Mouse (Mus musculus) embryonic stem cell, embryonic (primary cell): ENCODE data around the gene Dedd.

ENCODE experiments used
- CTCF ChIA-PET, 4 experiments: fragments of 300-600 bp in 2 of 4; fragments of 350-600 bp in 2 of 4; sonication (Branson Sonifier 250); formaldehyde crosslinking; loops; one replicate each; lab custom pipeline; 2022; ENCODE audit warnings: inconsistent platforms in 2 of 4; lab: Charles Lee
- POLR2A ChIA-PET, 4 experiments: fragments of 300-600 bp in 2 of 4; fragments of 350-600 bp in 2 of 4; sonication (Branson Sonifier 250); formaldehyde crosslinking; loops; one replicate each; lab custom pipeline; 2022; ENCODE audit warnings: antibody characterized with exemption in 4 of 4, inconsistent platforms in 1 of 4; lab: Charles Lee

The Dedd gene

GRCm38 (mm10) chr1:171361106-171362103, 32.5 kb downstream of the Dedd start:
- ChIA-PET CTCF (interaction anchor here (0.5 to 6.6 kb wide), 41 partner anchors 8 to 466 kb away, joined by 3 to 67 read pairs (median 4); partner anchors contain the start of genes Nectin4 (in 2 of the 4), Nit1 (in 2 of the 4), Pfdn2 (in 2 of the 4) and Arhgap30 (in 1 of the 4)), POLR2A (interaction anchor here in 3 of 4 experiments (0.6 to 9.2 kb wide), 74 partner anchors 9 to 1452 kb away, joined by 3 to 90 read pairs (median 5); partner anchors contain the start of genes Alyref2 (in 3 of the 3), B4galt3 (in 3 of the 3), Dedd (in 2 of the 3) and F11r (in 2 of the 3))

DNA sequence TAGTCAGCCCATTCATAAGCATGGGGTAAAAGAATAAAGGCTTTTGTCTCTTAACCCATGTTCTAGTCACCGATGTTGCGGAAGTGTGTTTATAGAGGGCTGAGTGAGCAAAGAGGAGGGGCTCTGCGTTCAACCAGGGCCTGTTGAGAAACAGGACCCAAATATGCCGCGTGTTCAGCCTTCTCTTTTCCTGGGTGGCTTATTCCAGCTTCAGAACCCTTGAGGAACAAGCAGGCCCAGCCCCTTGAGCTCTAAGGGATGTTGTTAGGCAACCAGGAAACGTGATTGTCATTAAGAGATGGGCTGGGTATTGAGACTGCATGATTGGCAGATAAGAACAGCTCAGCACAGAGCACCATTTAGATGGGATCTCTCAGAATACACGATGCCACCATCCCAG, 37.0 kb downstream of the Dedd start:
- CTCF ChIA-PET, result interaction anchor here in 2 of 4 experiments (0.6 to 2.0 kb wide), 3 partner anchors 14 to 104 kb away, joined by 3 to 10 read pairs (median 3); no protein-coding TSS in a partner anchor
- POLR2A ChIA-PET, result interaction anchor here in 3 of 4 experiments (0.7 to 1.9 kb wide), 13 partner anchors 9 to 137 kb away, joined by 3 to 5 read pairs (median 3); partner anchors contain the start of genes Nit1 (in 2 of the 3) and Pfdn2 (in 2 of the 3)

DNA sequence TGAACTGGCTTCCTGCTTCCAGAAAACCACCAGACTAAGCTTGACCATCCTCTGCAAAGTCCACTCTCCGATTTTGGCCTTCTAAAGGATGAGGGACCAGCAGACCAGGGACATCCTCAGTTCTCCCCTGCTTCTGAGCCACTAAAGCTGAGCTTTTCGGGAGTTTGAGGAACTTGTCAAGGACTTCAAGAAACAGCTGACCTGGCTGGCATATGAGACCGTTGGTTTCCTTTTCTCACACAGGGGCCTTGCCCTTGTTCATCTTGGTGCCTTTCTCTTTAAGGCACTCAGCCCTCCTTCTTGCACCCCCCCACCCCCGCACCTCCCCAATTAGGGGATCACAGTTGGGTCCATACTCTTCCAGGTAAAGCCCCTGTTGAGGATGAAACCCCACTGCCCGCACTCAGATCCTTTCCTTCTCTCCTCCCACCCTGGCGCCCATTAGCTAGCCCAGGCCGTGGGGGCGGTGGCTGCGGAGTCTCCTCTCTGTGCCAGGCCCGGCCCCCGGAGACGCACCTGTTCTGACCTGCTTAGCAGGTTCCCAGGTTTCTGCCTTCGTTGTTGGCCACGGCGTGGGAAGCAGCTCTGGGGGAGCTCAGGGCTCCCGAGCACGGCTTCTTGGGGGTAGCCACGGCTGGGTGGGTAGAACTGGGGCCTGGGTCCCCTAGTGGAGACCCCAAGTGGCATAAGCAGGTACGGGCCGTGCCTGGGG, 41.1 kb downstream of the Dedd start, which contains the start of gene Nectin4:
TSS of gene Nectin4 (plus strand) at position 255 of the 712 bp plus-strand sequence.
- ChIA-PET CTCF (interaction anchor here in 3 of 4 experiments (0.5 to 6.0 kb wide), 9 partner anchors 9 to 107 kb away, joined by 3 to 43 read pairs (median 4); partner anchors contain the start of gene Klhdc9 (in 2 of the 3)), POLR2A (interaction anchor here in 2 of 4 experiments (0.5 to 3.9 kb wide), 16 partner anchors 8 to 265 kb away, joined by 3 to 22 read pairs (median 4); partner anchors contain the start of genes Dedd (in 2 of the 2), Klhdc9 (in 2 of the 2) and Alyref2 (in 1 of the 2))

- POLR2A ChIA-PET, result interaction anchor here in 3 of 4 experiments (0.6 to 3.9 kb wide), 18 partner anchors 9 to 322 kb away, joined by 3 to 22 read pairs (median 4); partner anchors contain the start of genes Klhdc9 (in 3 of the 3), Usf1 (in 2 of the 3), Arhgap30 (in 1 of the 3) and B4galt3 (in 1 of the 3)
Measured at GRCm38 (mm10) chr1:171372880-171373279, 43.9 kb downstream of the Dedd start.

GRCm38 (mm10) chr1:171373946-171374345, 45.0 kb downstream of the Dedd start:
- ChIA-PET CTCF (interaction anchor here in 3 of 4 experiments (0.6 to 6.0 kb wide), 9 partner anchors 11 to 128 kb away, joined by 3 to 43 read pairs (median 4); partner anchors contain the start of genes Klhdc9 (in 2 of the 3) and Arhgap30 (in 1 of the 3)), POLR2A (interaction anchor here in 3 of 4 experiments (0.6 to 3.9 kb wide), 22 partner anchors 8 to 1962 kb away, joined by 3 to 22 read pairs (median 4); partner anchors contain the start of genes Klhdc9 (in 2 of the 3), Nit1 (in 2 of the 3), Pfdn2 (in 2 of the 3) and Dedd (in 1 of the 3))

More at GRCm38 (mm10) chr1:171372880-171373279, 43.9 kb downstream of the Dedd start:
- CTCF ChIA-PET, result interaction anchor here in 2 of 4 experiments (0.6 to 6.0 kb wide), 8 partner anchors 12 to 129 kb away, joined by 3 to 43 read pairs (median 4); partner anchors contain the start of genes Klhdc9 (in 2 of the 2), Nit1 (in 1 of the 2) and Pfdn2 (in 1 of the 2)

- POLR2A ChIA-PET, result interaction anchor here in 2 of 4 experiments (0.7 to 1.8 kb wide), 9 partner anchors 8 to 127 kb away, joined by 3 to 7 read pairs (median 4); partner anchors contain the start of gene Klhdc9 (in 1 of the 2)
Measured at GRCm38 (mm10) chr1:171375646-171376097, 46.7 kb downstream of the Dedd start.

GRCm38 (mm10) chr1:171378298-171378697, 49.4 kb downstream of the Dedd start:
- POLR2A ChIA-PET, result interaction anchor here in 1 of 4 experiments (0.8 to 1.3 kb wide), 4 partner anchors 10 to 48 kb away, joined by 3 to 4 read pairs (median 3); partner anchors contain the start of genes Nit1 and Pfdn2
- CTCF ChIA-PET, result interaction anchor here in 1 of 4 experiments (1.0 kb wide), 1 partner anchor 9 kb away, joined by 3 read pairs; no protein-coding TSS in a partner anchor

More at GRCm38 (mm10) chr1:171375646-171376097, 46.7 kb downstream of the Dedd start:
- CTCF ChIA-PET, result interaction anchor here in 2 of 4 experiments (0.7 to 1.4 kb wide), 3 partner anchors 9 to 180 kb away, joined by 3 to 6 read pairs (median 4); partner anchors contain the start of gene Pcp4l1 (in 1 of the 2)

GRCm38 (mm10) chr1:171379935-171380599, 51.1 kb downstream of the Dedd start:
- CTCF ChIA-PET, result interaction anchor here (0.5 to 2.4 kb wide), 36 partner anchors 9 to 985 kb away, joined by 3 to 15 read pairs (median 4); partner anchors contain the start of genes Nectin4 (in 2 of the 4), Adamts4 (in 1 of the 4), F11r (in 1 of the 4) and Klhdc9 (in 1 of the 4)
- POLR2A ChIA-PET, result interaction anchor here in 3 of 4 experiments (0.6 to 2.2 kb wide), 24 partner anchors 9 to 122 kb away, joined by 3 to 12 read pairs (median 3); partner anchors contain the start of genes Klhdc9 (in 2 of the 3), Arhgap30 (in 1 of the 3), B4galt3 (in 1 of the 3) and Nectin4 (in 1 of the 3)

DNA sequence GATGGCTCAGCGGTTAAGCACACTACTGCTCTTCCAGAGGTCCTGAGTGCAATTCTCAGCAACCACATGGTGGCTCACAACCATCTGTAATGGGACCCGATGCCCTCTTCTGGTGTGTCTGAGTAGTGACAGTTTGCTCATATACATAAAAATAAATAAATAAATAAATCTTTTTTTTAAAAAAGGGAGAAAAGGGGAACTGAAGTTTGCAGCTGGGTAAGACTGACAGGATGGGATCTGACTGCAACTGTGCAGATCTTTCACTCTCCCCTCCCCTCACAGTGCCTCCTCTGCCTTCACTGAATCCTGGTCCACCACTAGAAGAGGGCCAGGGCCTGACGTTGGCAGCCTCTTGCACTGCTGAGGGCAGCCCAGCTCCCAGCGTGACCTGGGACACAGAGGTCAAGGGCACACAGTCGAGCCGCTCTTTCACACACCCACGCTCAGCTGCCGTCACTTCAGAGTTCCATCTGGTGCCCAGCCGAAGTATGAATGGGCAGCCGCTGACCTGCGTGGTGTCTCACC, 53.2 kb downstream of the Dedd start:
- POLR2A ChIA-PET, result interaction anchor here in 2 of 4 experiments (0.6 to 1.7 kb wide), 6 partner anchors 8 to 819 kb away, joined by 3 to 6 read pairs (median 3); no protein-coding TSS in a partner anchor
- CTCF ChIA-PET, result interaction anchor here in 2 of 4 experiments (1.0 kb wide), 2 partner anchors 21 to 122 kb away, joined by 3 read pairs; no protein-coding TSS in a partner anchor

GRCm38 (mm10) chr1:171384361-171384760, 55.4 kb downstream of the Dedd start:
- ChIA-PET POLR2A (interaction anchor here (0.7 to 3.9 kb wide), 20 partner anchors 9 to 118 kb away, joined by 3 to 25 read pairs (median 4); partner anchors contain the start of genes Klhdc9 (in 3 of the 4), F11r (in 1 of the 4), Nit1 (in 1 of the 4) and Pfdn2 (in 1 of the 4)), CTCF (interaction anchor here (0.6 to 1.4 kb wide), 12 partner anchors 9 to 1000 kb away, joined by 3 to 9 read pairs (median 4); partner anchors contain the start of genes Klhdc9 (in 1 of the 4) and Usf1 (in 1 of the 4))

- ChIA-PET POLR2A (interaction anchor here in 3 of 4 experiments (0.5 to 3.9 kb wide), 17 partner anchors 10 to 162 kb away, joined by 3 to 25 read pairs (median 5); partner anchors contain the start of genes Klhdc9 (in 3 of the 3), B4galt3 (in 1 of the 3), F11r (in 1 of the 3) and Nit1 (in 1 of the 3)), CTCF (interaction anchor here in 3 of 4 experiments (0.5 to 1.4 kb wide), 8 partner anchors 16 to 384 kb away, joined by 3 to 8 read pairs (median 4); partner anchors contain the start of genes Adamts4 (in 1 of the 3) and Klhdc9 (in 1 of the 3))
Measured at GRCm38 (mm10) chr1:171385171-171385570, 56.2 kb downstream of the Dedd start.

GRCm38 (mm10) chr1:171387099-171387498, 58.2 kb downstream of the Dedd start:
- POLR2A ChIA-PET, result interaction anchor here in 3 of 4 experiments (0.5 to 2.0 kb wide), 10 partner anchors 9 to 115 kb away, joined by 3 to 7 read pairs (median 4); partner anchors contain the start of genes Klhdc9 (in 3 of the 3) and Usf1 (in 1 of the 3)
- CTCF ChIA-PET, result interaction anchor here (0.5 to 2.2 kb wide), 28 partner anchors 9 to 282 kb away, joined by 3 to 10 read pairs (median 4); partner anchors contain the start of genes Klhdc9 (in 3 of the 4), F11r (in 1 of the 4), Nectin4 (in 1 of the 4) and Usf1 (in 1 of the 4)

DNA sequence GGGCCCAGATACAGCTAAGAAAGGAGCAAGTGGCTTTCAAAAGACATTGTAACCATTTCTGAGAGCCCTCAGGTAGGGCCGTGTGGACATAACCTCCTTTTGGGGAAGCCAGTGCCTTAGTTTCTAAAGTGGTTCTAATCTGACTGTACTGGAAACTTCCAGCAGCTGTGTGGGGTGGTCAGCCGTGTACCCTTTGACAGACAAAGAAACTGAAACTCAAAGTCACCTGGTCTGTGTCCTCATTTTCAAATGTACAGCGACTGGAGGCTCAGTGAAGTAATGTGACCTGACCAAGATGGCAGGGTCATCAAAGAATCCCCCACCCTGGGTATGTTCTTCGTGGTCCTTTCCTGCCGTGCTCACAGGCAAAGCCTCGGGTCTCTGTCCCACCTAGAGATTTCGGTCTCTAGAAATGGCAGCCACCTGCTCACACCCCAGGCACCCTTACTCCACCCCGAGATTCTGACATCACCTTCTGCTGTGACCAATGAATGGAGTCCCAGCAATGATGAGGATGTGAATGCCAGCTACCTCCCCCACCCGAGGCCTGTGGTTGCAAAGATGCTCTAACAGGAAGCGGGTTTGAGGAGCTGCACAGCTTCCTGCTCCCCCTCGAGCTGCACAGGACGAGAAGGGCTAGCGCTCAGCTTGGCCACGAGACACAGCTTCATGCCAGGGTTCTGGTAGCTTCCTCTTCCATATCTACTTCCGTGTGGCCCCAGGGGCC, 59.6 kb downstream of the Dedd start, which contains the start of gene Arhgap30:
TSS of gene Arhgap30 (plus strand) at position 579 of the 727 bp plus-strand sequence.
- CTCF ChIA-PET, result interaction anchor here (0.5 to 2.2 kb wide), 13 partner anchors 8 to 228 kb away, joined by 3 to 10 read pairs (median 3); partner anchors contain the start of gene Klhdc9 (in 1 of the 4)
- POLR2A ChIA-PET, result interaction anchor here (0.8 to 2.9 kb wide), 28 partner anchors 8 to 300 kb away, joined by 3 to 18 read pairs (median 5); partner anchors contain the start of genes Usf1 (in 2 of the 4), Cfap126 (in 1 of the 4), Dedd (in 1 of the 4) and F11r (in 1 of the 4)
